Mouse (Mus musculus): ENCODE results near the gene Diras2. TPM values are rescaled to one million over a fixed set of nuclear protein-coding genes. Genes with fewer than 3 reads are reported as not detected.

Diras2 gene
- polyA plus RNA-seq, 1 experiment: 2.0 TPM

DNA sequence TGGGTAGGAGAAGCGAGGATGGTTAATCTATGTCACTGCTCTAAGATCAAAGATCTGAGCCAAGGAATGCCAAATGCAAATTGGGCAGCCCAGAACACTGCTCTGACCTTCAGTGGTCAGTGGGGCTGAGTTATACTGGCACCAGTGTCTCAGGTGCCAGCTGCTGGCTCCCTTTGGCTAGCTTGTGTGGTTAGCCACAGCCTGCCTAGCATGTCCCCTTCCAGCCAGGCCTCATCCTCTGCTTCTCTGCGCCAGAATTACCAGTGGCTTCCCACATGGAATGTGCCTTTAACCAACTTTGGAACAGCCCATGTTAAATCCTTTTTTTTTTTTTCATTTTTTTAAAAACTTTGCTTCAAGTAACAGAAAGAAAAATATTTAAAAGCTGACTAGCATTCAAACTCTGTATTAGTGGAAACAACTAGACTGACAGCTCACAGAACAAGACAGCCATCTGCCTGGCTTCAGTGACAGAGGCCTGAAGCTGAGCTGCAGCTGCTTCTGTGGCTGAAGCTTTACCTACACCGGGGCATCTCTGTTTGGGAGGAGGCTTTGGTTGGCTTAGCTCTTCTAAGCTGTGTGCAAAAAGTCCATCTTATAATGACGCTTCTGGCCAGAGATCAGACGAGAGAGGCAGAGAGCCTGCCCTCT lies 10.4 kb upstream of the Diras2 start:
- no peak for DNase-seq (ENCODE audit: low read depth in 1 of 2, low spot score in 2 of 2)
- H3K4me1 ChIP-seq (ENCODE audit: control insufficient read depth, insufficient read depth, insufficient read length): peaks cover 24% of the 10 kb centered on the region
- TF ChIP-seq POLR2A (IDR thresholded peaks at IDR 0.05; ENCODE audit: low read depth, low read length): no peak
- TF ChIP-seq CTCF (IDR thresholded peaks at IDR 0.05; ENCODE audit: extremely low read depth, insufficient read depth, insufficient read length, insufficient replicate concordance): no peak

GRCm38 (mm10) chr13:52539461-52539860 lies 8.4 kb upstream of the Diras2 start:
- Histone ChIP-seq H3K4me1 (ENCODE audit: control insufficient read depth, insufficient read depth, insufficient read length) (peaks cover 24% of the 10 kb centered on the region), H3K27ac (ENCODE audit: insufficient read depth, low read length) (no peak overlapping the region), H3K27me3 (ENCODE audit: control insufficient read depth, insufficient read depth, low read length) (no peaks in the 10 kb centered on the region)

More for the DNA sequence above, 10.4 kb upstream of the Diras2 start:
- Histone ChIP-seq H3K27ac (ENCODE audit: insufficient read depth, low read length) (0 out of 2 replicates have a peak overlapping the region, but pooled peaks have one; percentile 12), H3K27me3 (ENCODE audit: control insufficient read depth, insufficient read depth, low read length) (no peaks in the 10 kb centered on the region), H3K4me3 (ENCODE audit: extremely low read depth, insufficient read depth, insufficient read length) (no peak overlapping the region), H3K36me3 (ENCODE audit: control insufficient read depth, insufficient read depth, low read length) (no peaks in the 10 kb centered on the region)
- WGBS: 54% methylated on average over 5 of the region's 5 CpGs

GRCm38 (mm10) chr13:52538588-52539116 lies 7.6 kb upstream of the Diras2 start:
- TF ChIP-seq POLR2A (IDR thresholded peaks at IDR 0.05; ENCODE audit: low read depth, low read length): no peak
- peak; percentile 33; the same call in 1 of the 2 replicates for TF ChIP-seq CTCF (IDR thresholded peaks at IDR 0.05; ENCODE audit: extremely low read depth, insufficient read depth, insufficient read length, insufficient replicate concordance)
- 44% methylated on average over 9 of the region's 9 CpGs for WGBS
- H3K27ac ChIP-seq (ENCODE audit: insufficient read depth, low read length): peak overlapping the region; percentile 49
- H3K4me1 ChIP-seq (ENCODE audit: control insufficient read depth, insufficient read depth, insufficient read length): peaks cover 31% of the 10 kb centered on the region
- peak in 1 of 2 experiments; percentile 24 for DNase-seq (ENCODE audit: low read depth in 1 of 2, low spot score in 2 of 2)
- no peaks in the 10 kb centered on the region for H3K36me3 ChIP-seq (ENCODE audit: control insufficient read depth, insufficient read depth, low read length)
- H3K27me3 ChIP-seq (ENCODE audit: control insufficient read depth, insufficient read depth, low read length): no peaks in the 10 kb centered on the region
- no peak overlapping the region for H3K4me3 ChIP-seq (ENCODE audit: extremely low read depth, insufficient read depth, insufficient read length)

More at GRCm38 (mm10) chr13:52539461-52539860, 8.4 kb upstream of the Diras2 start:
- DNase-seq (ENCODE audit: low read depth in 1 of 2, low spot score in 2 of 2): peak in 1 of 2 experiments; percentile 35
- Histone ChIP-seq H3K36me3 (ENCODE audit: control insufficient read depth, insufficient read depth, low read length) (no peaks in the 10 kb centered on the region), H3K4me3 (ENCODE audit: extremely low read depth, insufficient read depth, insufficient read length) (no peak overlapping the region)
- no peak for TF ChIP-seq CTCF (IDR thresholded peaks at IDR 0.05; ENCODE audit: extremely low read depth, insufficient read depth, insufficient read length, insufficient replicate concordance)
- TF ChIP-seq POLR2A (IDR thresholded peaks at IDR 0.05; ENCODE audit: low read depth, low read length): no peak
- WGBS: 47% methylated on average over 6 of the region's 6 CpGs

DNA sequence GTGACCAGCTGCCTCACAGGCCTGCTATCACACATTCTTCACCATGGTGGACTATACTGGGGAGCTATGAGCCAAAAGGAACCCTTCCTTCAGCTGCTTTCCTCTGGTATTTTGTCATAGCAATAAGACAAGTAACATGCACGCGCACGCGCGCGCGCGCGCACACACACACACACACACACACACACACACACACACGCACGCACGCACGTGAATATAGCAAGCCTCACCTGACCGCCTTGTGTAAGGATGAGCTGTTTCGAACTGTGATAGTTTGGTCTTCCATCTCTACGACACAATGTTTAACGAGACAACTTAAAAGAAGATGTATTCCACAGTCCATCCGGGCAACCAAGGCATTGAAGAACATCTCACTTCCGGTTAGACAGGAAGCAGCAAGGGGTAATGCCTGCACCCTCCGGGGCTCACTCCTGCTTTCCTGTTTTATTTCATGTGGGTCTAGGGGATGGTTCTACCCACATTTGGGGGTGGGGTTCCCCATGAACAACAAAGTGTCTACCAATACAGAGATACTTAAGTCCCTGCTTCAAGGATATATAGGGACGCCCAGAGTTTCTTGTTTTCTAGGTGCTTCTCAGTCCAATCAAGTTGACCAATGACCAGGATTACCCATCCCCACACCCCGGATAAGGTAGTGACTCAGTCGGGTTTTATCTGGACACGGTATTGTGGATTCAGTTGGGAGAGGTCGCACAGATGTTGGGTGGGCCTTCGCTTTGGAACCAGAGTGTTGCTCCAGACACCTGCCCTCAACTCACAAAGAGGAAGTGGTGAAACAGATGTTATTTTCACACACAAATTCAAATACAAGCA lies 6.9 kb upstream of the Diras2 start:
- 66% methylated on average over 26 of the region's 26 CpGs for WGBS
- Histone ChIP-seq H3K27me3 (ENCODE audit: control insufficient read depth, insufficient read depth, low read length) (no peaks in the 10 kb centered on the region), H3K4me1 (ENCODE audit: control insufficient read depth, insufficient read depth, insufficient read length) (peaks cover 30% of the 10 kb centered on the region), H3K27ac (ENCODE audit: insufficient read depth, low read length) (peak overlapping the region; percentile 49), H3K36me3 (ENCODE audit: control insufficient read depth, insufficient read depth, low read length) (no peaks in the 10 kb centered on the region), H3K4me3 (ENCODE audit: extremely low read depth, insufficient read depth, insufficient read length) (no peak overlapping the region)
- DNase-seq (ENCODE audit: low read depth in 1 of 2, low spot score in 2 of 2): peak; percentile 26 to 37
- TF ChIP-seq CTCF (IDR thresholded peaks at IDR 0.05; ENCODE audit: extremely low read depth, insufficient read depth, insufficient read length, insufficient replicate concordance) (no peak), POLR2A (IDR thresholded peaks at IDR 0.05; ENCODE audit: low read depth, low read length) (no peak)

DNA sequence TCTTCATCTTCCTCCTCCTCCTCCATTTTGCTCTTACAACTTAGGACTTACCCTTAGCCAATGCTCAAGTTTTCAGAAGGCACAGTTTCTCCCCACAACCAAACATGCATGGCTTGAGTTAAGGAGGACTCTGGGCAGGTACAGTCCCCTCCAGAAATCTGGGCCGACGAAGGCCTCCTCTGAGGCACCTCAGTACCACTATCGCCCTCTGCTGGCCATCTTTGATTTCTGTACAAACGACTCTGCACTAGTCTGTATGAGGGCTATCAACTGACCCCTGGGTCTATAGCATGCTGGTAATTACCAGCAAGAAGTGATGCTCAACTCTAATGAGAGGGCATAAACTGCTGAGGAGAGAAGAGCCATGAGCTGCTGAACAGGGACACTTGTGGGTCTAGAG lies 4.5 kb upstream of the Diras2 start:
- no peaks in the 10 kb centered on the region for H3K27me3 ChIP-seq (ENCODE audit: control insufficient read depth, insufficient read depth, low read length)
- peak; percentile 58 to 73 for DNase-seq (ENCODE audit: low read depth in 1 of 2, low spot score in 2 of 2)
- H3K27ac ChIP-seq (ENCODE audit: insufficient read depth, low read length): 0 out of 2 replicates have a peak overlapping the region, but pooled peaks have one; percentile 9
- TF ChIP-seq POLR2A (IDR thresholded peaks at IDR 0.05; ENCODE audit: low read depth, low read length): no peak
- TF ChIP-seq CTCF (IDR thresholded peaks at IDR 0.05; ENCODE audit: extremely low read depth, insufficient read depth, insufficient read length, insufficient replicate concordance): peak; percentile 48; the same call in 1 of the 2 replicates
- H3K4me1 ChIP-seq (ENCODE audit: control insufficient read depth, insufficient read depth, insufficient read length): peaks cover 24% of the 10 kb centered on the region
- 1% methylated on average over 4 of the region's 4 CpGs for WGBS
- H3K36me3 ChIP-seq (ENCODE audit: control insufficient read depth, insufficient read depth, low read length): no peaks in the 10 kb centered on the region
- no peak overlapping the region for H3K4me3 ChIP-seq (ENCODE audit: extremely low read depth, insufficient read depth, insufficient read length)

GRCm38 (mm10) chr13:52533644-52534043 lies 2.6 kb upstream of the Diras2 start:
- TF ChIP-seq POLR2A (IDR thresholded peaks at IDR 0.05; ENCODE audit: low read depth, low read length): no peak
- no peak for TF ChIP-seq CTCF (IDR thresholded peaks at IDR 0.05; ENCODE audit: extremely low read depth, insufficient read depth, insufficient read length, insufficient replicate concordance)
- Histone ChIP-seq H3K4me1 (ENCODE audit: control insufficient read depth, insufficient read depth, insufficient read length) (peaks cover 24% of the 10 kb centered on the region), H3K27ac (ENCODE audit: insufficient read depth, low read length) (peak overlapping the region; percentile 72), H3K36me3 (ENCODE audit: control insufficient read depth, insufficient read depth, low read length) (no peaks in the 10 kb centered on the region), H3K27me3 (ENCODE audit: control insufficient read depth, insufficient read depth, low read length) (no peaks in the 10 kb centered on the region), H3K4me3 (ENCODE audit: extremely low read depth, insufficient read depth, insufficient read length) (no peak overlapping the region)
- peak in 1 of 2 experiments; percentile 29 for DNase-seq (ENCODE audit: low read depth in 1 of 2, low spot score in 2 of 2)
- 42% methylated on average over 5 of the region's 5 CpGs for WGBS
